Mouse (Mus musculus) adrenal gland, adult 18-20 months (tissue): ENCODE measurements around the gene Dhh. TPM values are rescaled to one million over a fixed set of nuclear protein-coding genes. Genes with fewer than 3 reads are reported as not detected.
A peak's percentile ranks its signal among the peaks of the same experiment; 100 is the strongest.

Experiments
- DNase-seq, 2 experiments: peaks; one replicate each; pipeline ENCODE4 v3.0.0; 2021 to 2022; ENCODE audit warnings: low spot score in 2 of 2
- total RNA-seq, 2 experiments: library from RNA; stranded (reverse); gene quantifications; 1 replicate in 1 of 2; 2 replicates in 1 of 2; pipeline ENCODE4 v1.2.3; 2021

The Dhh gene
- total RNA-seq, 2 experiments from 2014 or later = 0.86 to 2.1 TPM

DNA sequence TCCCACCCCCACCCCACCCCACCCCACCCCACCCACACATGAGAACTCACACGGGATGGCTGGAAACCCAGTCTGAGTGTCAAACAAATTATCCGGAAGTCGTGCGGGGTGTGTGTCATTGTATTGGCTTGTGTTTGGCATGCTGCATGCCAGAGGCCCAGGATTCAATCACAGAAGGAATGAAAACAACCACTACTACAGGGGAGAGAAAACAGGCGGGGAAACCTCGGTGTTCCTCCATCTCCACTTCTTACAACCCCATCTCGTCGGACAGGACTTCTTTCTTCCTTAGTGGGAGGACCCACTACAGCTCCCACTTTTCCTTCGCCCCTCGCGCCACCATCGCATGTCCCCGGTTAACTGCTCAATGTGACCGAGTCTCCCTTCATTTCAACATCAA, 18.8 kb upstream of the Dhh start:
- DNase-seq = peak in 1 of 2 experiments; percentile 21

DNA sequence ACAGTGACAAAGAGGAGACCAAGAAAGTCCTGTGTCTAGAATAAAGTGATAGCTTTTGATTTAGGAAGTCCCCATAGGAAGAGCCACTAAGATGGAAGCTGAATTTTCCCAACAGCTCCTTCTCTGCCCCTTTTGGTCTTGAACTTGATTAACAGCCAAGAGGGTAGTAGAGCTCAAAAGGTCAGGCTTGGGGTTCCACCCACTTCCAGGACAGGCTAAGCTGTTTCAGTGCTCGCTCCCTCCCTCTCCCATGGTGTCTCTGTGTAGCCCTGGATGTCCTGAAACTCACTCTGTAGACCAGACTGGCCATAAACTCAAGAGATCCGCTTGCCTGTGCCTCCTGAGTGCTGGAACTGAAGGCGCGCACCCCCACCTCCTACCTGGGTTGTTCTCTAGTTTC, 17.7 kb upstream of the Dhh start:
- no peak for DNase-seq

DNA sequence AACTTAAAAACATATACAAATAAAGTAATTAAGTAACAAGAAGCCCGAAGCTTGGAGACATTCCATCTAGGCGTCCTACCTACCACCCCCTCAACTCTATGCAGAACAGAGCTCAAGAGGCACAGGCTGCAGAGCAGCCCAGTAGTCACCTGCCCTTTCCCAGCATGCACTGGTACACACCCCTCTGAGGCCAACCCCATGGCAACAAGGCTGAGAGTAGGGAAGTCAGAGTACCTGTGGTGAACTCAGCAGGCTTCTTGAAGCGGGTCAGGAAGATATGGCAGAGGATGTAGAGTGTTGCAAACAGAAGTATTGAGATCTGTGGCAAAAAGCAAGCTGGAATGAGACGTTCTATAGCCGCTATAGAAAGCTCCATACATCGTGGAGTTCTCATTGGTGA, 16.6 kb upstream of the Dhh start:
- no peak for DNase-seq

DNA sequence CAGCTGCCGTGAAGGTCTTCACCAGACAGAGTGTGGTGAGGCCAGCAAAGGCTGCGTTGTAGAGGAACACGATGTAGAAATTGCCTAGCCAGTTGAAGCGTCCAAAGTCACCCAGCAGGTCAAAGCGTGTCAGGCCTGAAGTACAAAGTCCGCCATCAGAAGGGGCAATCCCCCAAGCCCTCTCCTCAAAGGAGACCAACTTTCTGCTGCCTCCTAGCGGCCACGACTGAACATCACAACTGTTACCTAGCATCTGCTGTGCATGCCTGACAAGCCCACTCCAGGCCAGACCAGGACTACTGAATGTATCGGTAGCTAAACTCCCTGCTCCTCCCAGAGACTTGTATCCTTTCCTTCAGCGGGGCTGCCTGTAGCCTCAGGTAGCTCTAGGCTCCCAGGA, 6.4 kb upstream of the Dhh start:
- no peak for DNase-seq

DNA sequence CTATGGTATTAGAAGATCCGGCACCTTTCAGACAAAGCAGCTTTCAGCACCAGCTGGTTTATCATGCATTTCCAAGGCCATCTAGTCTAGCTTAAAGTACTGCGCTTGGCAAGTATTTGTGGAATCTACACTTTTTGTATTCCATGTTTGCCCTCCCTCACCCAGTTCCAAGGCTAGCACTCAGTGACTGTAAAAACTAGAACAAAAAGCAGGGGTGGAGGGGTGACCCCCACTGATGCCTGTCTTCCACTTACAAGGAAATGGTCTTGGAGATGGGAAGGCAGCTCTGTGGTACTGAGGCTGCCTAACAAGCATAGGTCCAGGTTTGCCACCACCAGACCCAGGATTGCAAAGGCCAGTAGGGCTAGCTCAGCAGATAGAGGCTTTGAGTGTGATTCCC, 4.3 kb upstream of the Dhh start:
- DNase-seq = no peak

DNA sequence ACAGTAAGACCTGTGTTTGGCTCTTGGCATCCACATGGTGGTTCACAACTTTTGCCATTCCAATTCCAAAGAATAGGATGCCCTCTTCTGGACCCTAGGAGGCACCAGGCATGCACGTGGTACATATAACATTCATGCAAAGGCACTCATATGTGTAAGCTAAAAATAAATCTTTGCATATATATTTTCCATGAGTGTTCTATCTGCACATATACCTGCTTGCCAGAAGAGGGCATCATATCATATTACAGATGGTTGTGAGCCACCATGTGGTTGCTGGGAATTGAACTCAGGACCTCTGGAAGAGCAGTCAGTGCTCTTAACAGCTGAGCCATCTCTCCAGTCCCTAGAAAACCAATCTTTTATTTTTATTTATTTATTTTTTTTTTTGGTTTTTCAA, 3.2 kb upstream of the Dhh start:
- DNase-seq = no peak

DNA sequence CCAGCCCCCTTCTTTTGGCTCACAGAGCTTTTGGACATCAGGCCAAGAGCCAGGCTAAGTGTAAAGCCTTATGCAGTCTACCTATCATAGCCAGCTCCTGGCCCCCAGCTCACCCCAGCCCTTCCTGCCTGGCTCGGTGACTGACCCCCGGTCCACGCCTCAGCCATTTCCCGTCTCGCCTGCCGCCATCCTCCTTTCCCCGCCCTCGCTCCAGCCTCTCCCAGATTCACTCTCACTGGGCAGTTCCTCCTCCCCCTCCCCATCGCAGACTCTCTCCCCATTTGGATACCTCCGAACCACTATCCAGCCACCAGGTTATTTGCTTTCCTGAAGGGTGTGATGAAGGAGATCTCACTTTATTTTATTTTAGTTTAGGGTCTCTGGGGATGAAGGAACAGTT, 845 bp downstream of the Dhh start:
- DNase-seq = no peak

DNA sequence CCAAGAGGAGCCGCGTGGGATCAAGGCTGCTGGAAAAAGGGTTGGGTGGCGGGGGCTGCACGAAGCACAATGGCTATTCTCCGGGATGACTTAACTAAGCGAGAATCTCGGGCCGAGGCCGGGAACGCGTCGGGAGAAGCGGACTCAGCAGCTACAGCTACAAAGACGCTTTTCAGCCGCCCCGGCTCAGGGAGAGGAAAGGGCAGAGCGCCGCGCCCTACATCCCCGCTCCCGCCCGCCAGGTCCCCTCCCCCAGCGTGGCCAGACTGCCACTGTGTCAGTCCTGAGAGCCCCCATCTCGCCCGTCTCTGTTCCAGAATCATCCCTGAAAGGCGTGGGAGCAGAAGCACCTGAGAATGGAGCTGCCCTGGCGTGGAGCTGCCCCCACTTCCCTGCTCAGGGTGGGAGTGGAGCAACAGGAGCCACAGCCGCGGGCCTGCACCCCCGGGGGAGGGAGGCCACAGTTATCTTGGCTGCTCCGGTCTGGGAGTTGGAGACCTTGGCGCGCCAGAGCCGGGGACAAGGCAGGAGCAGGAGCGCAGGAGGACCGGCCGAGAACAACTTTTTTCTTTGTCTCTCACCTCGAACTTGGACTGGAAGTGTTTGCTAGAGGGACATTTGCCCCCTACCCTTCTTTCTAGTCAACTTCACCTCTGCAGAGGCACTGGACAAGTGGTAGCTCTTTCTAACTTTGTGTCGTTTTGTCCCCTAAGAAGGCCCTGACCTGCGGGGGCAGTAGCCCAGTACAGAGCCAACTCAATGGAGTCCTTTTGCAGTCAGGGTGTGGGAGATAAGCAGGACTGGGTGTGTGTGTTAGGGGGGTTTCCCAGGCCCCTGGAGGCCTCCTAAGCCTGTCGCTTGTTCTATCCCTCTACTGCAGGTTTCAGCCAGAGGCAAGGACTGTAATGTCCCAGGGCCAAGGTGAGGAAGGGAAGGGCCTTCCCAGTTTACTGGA, 2.4 kb downstream of the Dhh start:
- DNase-seq = peak; percentile 55 to 60

DNA sequence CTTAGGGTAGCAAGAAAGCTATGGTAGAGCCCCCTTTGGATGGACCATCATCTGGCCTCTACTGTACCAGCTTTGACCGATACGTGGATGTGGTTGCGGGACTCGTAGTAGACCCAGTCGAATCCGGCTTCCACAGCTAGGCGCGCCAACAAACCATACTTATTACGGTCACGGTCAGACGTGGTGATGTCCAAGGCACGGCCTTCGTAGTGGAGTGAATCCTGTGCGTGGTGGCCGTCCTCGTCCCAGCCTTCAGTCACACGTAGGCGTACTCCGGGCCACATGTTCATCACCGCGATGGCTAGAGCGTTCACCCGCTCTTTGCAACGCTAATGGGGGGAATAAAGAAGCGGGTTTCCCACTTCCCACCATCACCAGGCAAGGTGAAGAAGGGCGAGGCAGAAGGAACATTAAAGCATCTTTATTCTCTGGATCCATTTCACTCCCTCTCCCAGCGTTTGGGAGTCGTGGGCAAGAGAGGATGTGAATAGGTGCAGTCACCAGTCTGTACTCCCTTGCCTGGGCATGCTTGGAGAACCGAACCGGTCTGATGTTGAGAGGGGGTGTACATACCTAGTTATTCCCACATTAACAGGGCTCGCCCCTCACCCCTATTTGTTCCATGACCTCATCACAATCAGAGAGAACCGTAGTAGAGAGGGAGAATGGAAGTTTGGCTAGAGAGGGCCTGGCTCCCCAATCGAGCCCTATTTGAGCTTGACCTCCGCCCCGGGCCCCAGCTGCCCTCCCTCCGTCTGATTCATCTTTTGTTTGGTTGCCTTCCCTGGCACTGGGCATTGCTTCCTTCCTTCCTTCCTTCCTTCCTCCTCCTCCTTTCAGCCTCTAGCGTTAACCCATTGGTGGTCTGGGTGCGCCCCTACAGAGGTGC, 3.4 kb downstream of the Dhh start:
- DNase-seq = no peak

DNA sequence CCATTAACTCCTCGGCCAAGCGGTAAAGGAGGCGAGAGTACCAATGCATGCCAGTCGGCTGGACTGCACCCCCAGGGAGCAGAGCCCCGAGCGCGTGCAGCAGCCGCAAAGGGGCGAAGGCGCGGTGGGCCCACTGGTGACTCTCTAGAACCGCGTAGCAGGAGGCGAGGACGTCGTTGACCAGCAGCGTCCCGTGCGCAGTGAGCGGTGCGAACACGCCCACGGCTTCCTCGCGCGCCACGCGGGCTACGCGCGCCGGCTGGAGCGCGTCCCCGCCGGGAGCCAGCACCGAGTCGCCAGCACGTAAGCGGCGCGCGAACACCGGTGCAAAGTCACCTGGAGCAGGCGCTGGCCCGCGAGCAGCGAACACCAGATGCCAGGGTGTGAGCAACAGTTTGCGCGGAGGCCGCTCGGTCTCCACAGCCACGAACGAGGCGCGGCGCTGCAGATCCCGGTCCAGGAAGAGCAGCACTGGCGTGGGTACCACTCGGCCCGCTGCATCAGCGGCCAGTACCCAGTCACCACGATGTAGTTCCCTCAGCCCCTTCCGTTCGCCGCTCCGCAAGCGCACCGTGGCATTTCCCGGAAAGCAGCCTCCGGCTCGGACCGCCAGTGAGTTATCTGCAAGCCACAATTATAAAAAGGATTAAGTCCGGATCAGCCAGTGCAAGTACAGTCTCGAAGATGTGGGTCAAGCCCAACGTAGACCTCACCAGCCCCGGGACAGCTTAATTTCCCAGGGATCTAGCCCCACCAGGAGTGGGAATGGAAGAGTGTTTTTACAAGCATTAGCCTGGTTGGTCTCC, 4.2 kb downstream of the Dhh start, which contains the start of gene Rhebl1:
Gene Rhebl1, minus strand, starts transcription at position 601 of the 806 bp plus-strand sequence.
- DNase-seq = peak; percentile 53 to 57

DNA sequence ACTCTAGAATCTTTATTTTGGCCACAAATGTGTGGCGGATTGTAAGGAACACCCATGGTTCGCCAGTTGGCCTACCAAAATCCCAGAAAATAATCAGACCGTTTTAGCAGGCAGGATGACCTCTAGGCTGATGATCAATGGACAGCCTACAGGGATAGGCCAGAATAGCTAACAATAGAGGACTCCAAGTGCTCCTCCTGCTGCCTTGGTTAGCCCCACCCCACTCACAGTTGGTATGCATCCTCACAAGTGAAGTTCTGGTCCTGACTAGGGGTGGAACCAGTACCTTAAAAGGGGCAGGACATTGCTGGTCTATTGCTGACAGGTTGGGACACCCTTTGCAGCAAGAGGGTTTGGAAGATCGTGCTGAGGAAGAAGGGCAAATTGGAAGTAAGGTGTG, 5.3 kb downstream of the Dhh start:
- no peak for DNase-seq

DNA sequence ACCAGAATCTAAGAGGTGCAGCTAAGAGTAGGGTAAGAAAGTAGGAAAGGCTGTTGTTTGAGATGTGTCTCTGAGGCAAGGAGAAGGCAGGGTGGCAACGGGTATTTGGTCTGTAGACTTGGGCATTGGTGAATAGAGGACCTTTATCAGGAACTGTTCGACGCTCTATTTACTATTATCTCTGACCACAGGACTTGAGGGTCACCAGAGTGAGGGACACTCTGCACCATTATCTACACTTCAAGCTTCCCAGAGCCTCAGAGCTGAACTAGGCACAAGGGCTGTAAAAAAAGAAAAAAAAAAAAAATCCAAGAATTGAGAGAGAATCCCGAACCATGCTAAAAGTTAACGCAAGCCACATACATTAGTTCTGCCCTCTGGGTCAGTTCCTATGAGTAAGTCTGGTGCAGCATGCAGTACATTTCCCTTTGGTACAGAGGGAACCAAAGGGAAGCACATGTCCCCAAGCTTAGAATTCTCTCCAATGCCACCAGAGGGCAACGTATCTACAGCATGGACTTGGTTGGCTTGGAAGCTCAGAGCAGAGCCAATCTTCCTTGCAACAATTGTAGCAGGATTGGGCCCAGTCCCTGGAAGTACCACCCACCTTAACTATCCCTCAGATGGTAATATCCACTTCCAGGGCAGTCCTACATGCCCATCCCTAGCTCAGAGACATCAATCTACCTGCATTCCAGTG, 6.3 kb downstream of the Dhh start:
- DNase-seq = no peak

DNA sequence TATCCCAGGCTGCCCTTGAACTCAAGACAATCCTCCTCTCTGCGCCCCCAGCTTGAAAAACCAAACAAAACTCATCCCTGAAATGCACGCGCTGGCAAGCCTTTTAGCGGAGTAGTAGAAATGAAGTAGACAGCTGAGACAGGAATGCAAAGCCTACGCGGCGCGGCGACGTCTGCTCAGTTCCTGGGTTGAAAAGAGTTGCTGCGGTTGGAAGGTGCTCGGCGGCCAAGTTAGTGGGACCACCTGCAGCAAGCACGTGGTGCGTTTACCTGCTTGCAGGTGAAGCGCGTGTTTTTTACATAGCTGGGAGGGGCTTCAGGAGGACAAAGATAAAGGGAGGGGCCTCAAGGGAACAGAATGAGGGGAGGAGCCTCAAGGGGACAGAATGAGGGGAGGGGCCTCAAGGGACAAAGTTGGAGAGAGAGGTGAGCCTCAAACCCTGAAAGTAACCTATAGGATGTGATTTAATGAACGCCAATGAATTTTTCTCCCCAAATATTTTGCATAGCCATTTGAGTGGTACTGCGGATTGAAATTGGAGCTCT, 7.1 kb downstream of the Dhh start:
- DNase-seq = no peak

DNA sequence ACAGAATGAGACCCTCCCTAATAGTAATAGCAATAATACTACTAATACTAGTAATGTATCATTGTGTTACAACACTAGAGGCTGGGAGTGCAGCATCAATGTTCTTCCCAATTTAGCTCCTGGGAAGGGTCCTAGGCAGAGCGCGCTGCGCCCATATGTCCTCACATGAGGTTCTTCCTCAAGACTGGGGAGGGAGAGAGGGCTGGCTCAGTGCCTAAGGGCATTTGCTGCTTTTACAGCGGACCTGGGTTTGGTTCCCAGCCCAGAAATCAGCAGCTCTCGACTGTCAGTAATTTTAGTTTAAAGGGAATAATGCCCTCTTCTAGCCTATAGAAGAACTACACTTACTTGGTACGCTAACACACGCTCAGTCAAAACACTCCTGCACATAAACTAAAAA, 10.8 kb downstream of the Dhh start:
- DNase-seq = no peak

DNA sequence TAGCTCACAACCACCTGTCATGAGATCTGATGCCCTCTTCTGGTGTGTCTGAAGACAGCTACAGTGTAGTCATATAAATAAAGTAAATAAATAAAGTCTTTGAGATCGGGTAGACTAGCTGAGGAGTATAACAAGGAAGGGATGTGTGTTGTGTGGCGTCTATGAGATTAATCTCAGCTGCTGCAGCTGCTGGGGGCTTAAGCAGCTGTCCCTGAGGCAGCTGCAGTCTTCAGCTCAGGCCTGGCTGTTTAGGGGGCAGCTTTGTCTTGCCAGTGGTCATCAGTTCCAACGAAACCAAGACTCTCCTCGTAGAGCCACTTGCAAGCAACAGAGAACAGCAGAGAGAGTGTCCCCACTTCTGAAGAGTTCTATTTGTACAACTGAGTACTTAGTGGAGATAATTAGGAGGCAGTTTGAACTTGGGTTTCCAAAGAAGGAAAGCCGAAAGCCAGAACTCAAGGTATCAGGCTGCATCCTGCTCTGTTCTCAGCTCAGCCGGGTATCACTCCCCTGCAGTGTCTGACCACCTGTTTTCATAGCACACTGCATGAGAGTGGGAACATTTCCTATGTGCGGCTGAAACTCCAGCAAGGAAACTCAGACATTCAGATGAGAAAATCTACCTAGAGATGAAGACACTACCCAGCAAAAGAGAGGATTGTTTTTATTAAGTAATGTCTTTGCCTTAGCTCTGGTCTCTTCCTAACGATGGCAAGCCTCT, 11.5 kb downstream of the Dhh start:
- DNase-seq = no peak

DNA sequence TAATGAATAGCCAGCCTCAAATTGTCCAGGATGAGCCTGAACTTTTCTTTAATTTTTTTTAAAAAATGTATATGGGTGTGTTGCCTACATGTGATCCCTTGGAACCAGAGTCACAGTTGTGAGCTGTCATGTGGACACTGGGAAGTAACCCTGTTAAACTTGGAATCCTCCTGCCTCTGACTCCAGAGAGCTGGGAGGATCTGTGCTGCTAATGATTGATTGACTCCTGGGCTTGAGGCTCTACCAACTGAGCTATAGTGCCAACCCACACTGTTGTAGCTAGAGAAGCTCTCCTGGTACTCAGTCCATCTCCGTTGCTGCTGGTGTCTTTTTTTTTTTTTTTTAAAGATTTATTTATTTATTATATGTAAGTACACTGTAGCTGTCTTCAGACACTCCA, 14.2 kb downstream of the Dhh start:
- DNase-seq = no peak

DNA sequence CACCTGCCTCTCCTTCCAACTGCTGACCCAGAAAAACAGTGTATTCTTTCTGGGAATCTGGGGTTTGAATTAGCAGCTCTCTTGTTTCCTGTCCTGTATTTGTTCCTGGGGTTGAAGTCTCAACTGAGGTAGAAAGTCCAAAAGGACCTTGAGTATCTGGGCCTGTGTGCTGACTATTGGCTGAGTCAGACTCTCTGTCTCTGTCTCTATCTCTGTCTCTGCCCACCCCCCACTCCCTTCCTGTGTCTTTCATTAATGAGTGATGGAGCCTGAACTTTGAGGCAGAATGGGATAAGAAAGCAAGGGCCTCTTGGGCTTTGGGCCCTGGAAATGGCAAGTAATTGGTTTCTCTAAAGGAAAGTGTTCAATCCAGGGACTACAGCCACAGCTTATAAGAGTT, 14.7 kb downstream of the Dhh start:
- DNase-seq = no peak

DNA sequence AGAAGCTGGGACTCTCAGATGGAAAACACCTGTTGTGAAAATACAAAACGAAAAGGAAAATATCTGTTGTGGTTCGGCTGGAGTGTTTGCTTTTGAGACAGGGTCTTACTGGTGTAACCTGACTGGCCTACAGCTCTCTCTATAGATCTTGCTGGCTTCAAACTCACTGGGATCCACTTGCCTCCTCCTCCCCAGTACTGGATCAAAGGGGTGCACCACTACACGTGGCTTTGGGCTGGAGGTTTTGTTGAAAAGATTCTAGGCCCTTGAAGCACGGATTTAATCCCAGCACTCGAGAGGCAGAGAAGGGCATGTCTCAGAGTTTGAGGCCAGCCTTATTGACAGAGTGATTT, 16.7 kb downstream of the Dhh start:
- no peak for DNase-seq

DNA sequence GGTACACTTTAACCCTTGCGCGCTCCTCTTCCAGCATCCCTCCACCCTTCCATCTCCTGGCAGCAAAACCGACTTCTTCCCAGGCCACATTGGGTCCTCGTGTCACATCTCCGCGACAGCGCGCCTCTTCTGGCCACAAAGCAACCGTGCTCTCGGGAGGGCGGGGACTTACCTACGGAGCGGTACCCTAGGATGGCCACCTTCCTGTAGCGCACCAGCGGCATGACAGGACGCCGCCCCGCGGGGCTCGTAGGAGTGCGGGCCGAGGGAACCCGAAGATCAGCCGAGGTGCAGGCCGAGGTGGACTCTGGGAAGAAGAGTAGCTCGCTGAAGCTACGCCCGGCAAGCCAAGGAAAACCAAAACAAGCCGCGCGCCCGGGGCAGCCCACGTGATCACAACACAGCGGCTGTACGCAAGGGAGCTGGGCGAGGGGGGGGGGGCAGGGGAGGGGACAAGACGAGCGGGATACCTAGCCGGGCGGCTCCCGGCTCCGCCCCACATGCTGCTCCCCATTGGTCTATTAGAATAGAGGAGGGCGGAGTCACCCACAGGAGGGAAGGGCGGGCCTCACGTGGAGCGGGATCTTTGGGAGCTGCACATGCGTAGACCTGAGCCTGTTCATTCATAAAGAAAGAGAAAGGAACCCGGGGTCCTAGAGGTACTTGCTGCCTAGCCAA, 17.2 kb downstream of the Dhh start:
- peak; percentile 78 to 81 for DNase-seq
